Mouse (Mus musculus) midbrain, embryonic 10.5 days (tissue): Measurements from ENCODE around the gene Wdr53. TPM values are rescaled to one million over a fixed set of nuclear protein-coding genes. Genes with fewer than 3 reads are reported as not detected.

Experiments
- DNase-seq: peaks from one replicate; pipeline ENCODE4 v3.0.0-alpha.2; 2017; ENCODE audit warnings: low spot score
- H3K27ac ChIP-seq: fragments of 300-500 bp; sonication (generic); replicated peaks from 2 replicates; pipeline ENCODE4 v1.5.1; 2016; ENCODE audit warnings: mild to moderate bottlenecking
- H3K27me3 ChIP-seq: fragments of 300-500 bp; sonication (generic); 2 replicates; pipeline ENCODE4 v1.6.1; 2016; ENCODE audit warnings: low read depth, mild to moderate bottlenecking; ENCODE audit not compliant: poor library complexity, severe bottlenecking
- H3K36me3 ChIP-seq: fragments of 300-500 bp; sonication (generic); 2 replicates; pipeline ENCODE4 v1.6.1; 2016; ENCODE audit warnings: mild to moderate bottlenecking, moderate library complexity
- H3K4me1 ChIP-seq: fragments of 300-500 bp; sonication (generic); 2 replicates; pipeline ENCODE4 v1.6.1; 2016
- H3K4me3 ChIP-seq: fragments of 300-500 bp; sonication (generic); 2 replicates; pipeline ENCODE4 v1.5.1; 2016; ENCODE audit warnings: mild to moderate bottlenecking, moderate library complexity
- H3K9me3 ChIP-seq: fragments of 300-500 bp; sonication (generic); replicated peaks from 2 replicates; pipeline ENCODE4 v1.6.1; 2016; ENCODE audit warnings: mild to moderate bottlenecking
- WGBS: fragments of 180-500 bp; shearing (Covaris S2); methylation state at CpG from one replicate; pipeline ENCODE4 v1.1.7; 2016; 5-methylcytosine and 5-hydroxymethylcytosine counted together
- microRNA counts: library from miRNA; unstranded; fragments of <30 nt; microRNA quantifications from one replicate; lab custom pipeline; 2017
- microRNA-seq: library from miRNA; unstranded; fragments of <30 nt; microRNA quantifications from one replicate; pipeline ENCODE4, GENCODE M21; 2017
- polyA plus RNA-seq: library from polyadenylated mRNA; unstranded; fragments of >200 nt; fragmentation: Nextera tagmentation; extraction: Ambion mirVana; gene quantifications from 2 replicates; pipeline ENCODE4 v1.2.1, GENCODE M21; 2016

Wdr53 gene
- polyA plus RNA-seq, 1 experiment from 2014 or later, result 19.2 TPM

GRCm38 (mm10) chr16:32303046-32303445, 56.0 kb downstream of the Wdr53 start:
- WGBS, result 42% methylated on average over 1 of the region's 1 CpGs
- H3K4me3 ChIP-seq, result no peak overlapping the region
- DNase-seq, result no peak
- no peaks in the 10 kb centered on the region for H3K27me3 ChIP-seq
- no peaks in the 10 kb centered on the region for H3K4me1 ChIP-seq
- H3K36me3 ChIP-seq, result peaks cover 38% of the 10 kb centered on the region
- H3K27ac ChIP-seq, result no peak overlapping the region
- H3K9me3 ChIP-seq, result no peaks in the 10 kb centered on the region

GRCm38 (mm10) chr16:32303886-32304285, 56.9 kb downstream of the Wdr53 start:
- H3K27me3 ChIP-seq, result no peaks in the 10 kb centered on the region
- no peaks in the 10 kb centered on the region for H3K4me1 ChIP-seq
- WGBS, result 91% methylated on average over 7 of the region's 7 CpGs
- no peak overlapping the region for H3K27ac ChIP-seq
- H3K9me3 ChIP-seq, result no peaks in the 10 kb centered on the region
- no peak for DNase-seq
- H3K4me3 ChIP-seq, result no peak overlapping the region
- H3K36me3 ChIP-seq, result peaks cover 30% of the 10 kb centered on the region

MicroRNAs within 50 kb of the gene (microRNA counts, 519-probe panel; counts per million panel counts)
- microRNA mmu-miR-1946a (lab: Ali Mortazavi, UCI), result not detected

Small RNA genes within 50 kb of the gene (microRNA-seq; reads per million reads assigned to microRNA genes)
- gene Mir1946a, result not detected

Other genes with a start within 250 kb of the Wdr53 start
- 18.4 and 21.1 TPM in 2 replicates for gene Senp5, start 243.9 kb upstream of the Wdr53 start, polyA plus RNA-seq
- 40.8 and 45.1 TPM in 2 replicates for gene Pak2, start 167.9 kb upstream of the Wdr53 start, polyA plus RNA-seq
- 148 and 153 TPM in 2 replicates for gene Pigx, start 147.5 kb upstream of the Wdr53 start, polyA plus RNA-seq
- 36.2 and 38.3 TPM in 2 replicates for gene Cep19, start 147.4 kb upstream of the Wdr53 start, polyA plus RNA-seq
- gene Nrros, start 81.6 kb upstream of the Wdr53 start, polyA plus RNA-seq, result 8.9 and 9.1 TPM in 2 replicates
- gene Bex6, start 67.4 kb upstream of the Wdr53 start, polyA plus RNA-seq, result 0.25 TPM in 1 of 2 replicates, not detected in the other
- 7.0 and 8.6 TPM in 2 replicates for gene Fbxo45, start 69 bp upstream of the Wdr53 start, polyA plus RNA-seq
- gene Smco1, start 24.2 kb downstream of the Wdr53 start, polyA plus RNA-seq, result 0.07 TPM in 1 of 2 replicates, not detected in the other
- 34.6 and 35.2 TPM in 2 replicates for gene Rnf168, start 30.2 kb downstream of the Wdr53 start, polyA plus RNA-seq
- 25.7 and 28.5 TPM in 2 replicates for gene Ubxn7, start 85.0 kb downstream of the Wdr53 start, polyA plus RNA-seq
- gene Tm4sf19, start 153.3 kb downstream of the Wdr53 start, polyA plus RNA-seq, result not detected in 2 replicates
- 34.6 and 36.3 TPM in 2 replicates for gene Tctex1d2, start 172.5 kb downstream of the Wdr53 start, polyA plus RNA-seq
- gene Pcyt1a, start 183.7 kb downstream of the Wdr53 start, polyA plus RNA-seq, result 43.1 and 46.4 TPM in 2 replicates
- gene Slc51a, start 240.7 kb downstream of the Wdr53 start, polyA plus RNA-seq, result 0.16 and 0.35 TPM in 2 replicates
- not detected in 2 replicates for gene Zdhhc19, start 249.0 kb downstream of the Wdr53 start, polyA plus RNA-seq